Mouse (Mus musculus): ENCODE results near the gene Hmgb1. TPM values are rescaled to one million over a fixed set of nuclear protein-coding genes. Genes with fewer than 3 reads are reported as not detected.
A peak's percentile ranks its signal among the peaks of the same experiment; 100 is the strongest.

The Hmgb1 gene
- 100 to 1,000 TPM; 127 to 133 TPM for total RNA-seq (2021)
- long read RNA-seq, transcript Hmgb1-202 (5 exons, 1,092 nt) = minor isoform, 5 of 178 reads
- long read RNA-seq, transcript Hmgb1-201 (5 exons, 2,838 nt) = major isoform, 148 of 178 reads
- long read RNA-seq, partial matches to known transcripts = 5 of 178 reads
- long read RNA-seq, other reads (novel, unspliced or antisense) = 19 of 178 reads

- peak; percentile 98 for DNase-seq (ENCODE audit: low spot score in 2 of 2)
Measured at GRCm38 (mm10) chr5:149184104-149184843, at the start of gene Hmgb1, which contains the start of gene Uspl1. Gene Hmgb1, minus strand, starts transcription at chr5:149184489. Gene Uspl1, plus strand, starts transcription at chr5:149184350.

- DNase-seq (ENCODE audit: low spot score in 2 of 2) = no peak
Measured at GRCm38 (mm10) chr5:149229619-149230339, 45.5 kb upstream of the Hmgb1 start.

GRCm38 (mm10) chr5:149228700-149229618 is 44.7 kb upstream of the Hmgb1 start:
- DNase-seq (ENCODE audit: low spot score in 2 of 2) = peak; percentile 95 to 98

GRCm38 (mm10) chr5:149224666-149225065 is 40.4 kb upstream of the Hmgb1 start:
- no peak for DNase-seq (ENCODE audit: low spot score in 2 of 2)

GRCm38 (mm10) chr5:149221355-149221754 is 37.1 kb upstream of the Hmgb1 start:
- DNase-seq (ENCODE audit: low spot score in 2 of 2) = no peak

GRCm38 (mm10) chr5:149219493-149219892 is 35.2 kb upstream of the Hmgb1 start:
- DNase-seq (ENCODE audit: low spot score in 2 of 2) = no peak

GRCm38 (mm10) chr5:149217524-149218357 is 33.5 kb upstream of the Hmgb1 start:
- DNase-seq (ENCODE audit: low spot score in 2 of 2) = no peak

GRCm38 (mm10) chr5:149215540-149215939 is 31.3 kb upstream of the Hmgb1 start:
- DNase-seq (ENCODE audit: low spot score in 2 of 2) = no peak

GRCm38 (mm10) chr5:149212806-149213205 is 28.5 kb upstream of the Hmgb1 start:
- no peak for DNase-seq (ENCODE audit: low spot score in 2 of 2)

GRCm38 (mm10) chr5:149211041-149211440 is 26.8 kb upstream of the Hmgb1 start:
- DNase-seq (ENCODE audit: low spot score in 2 of 2) = no peak

- no peak for DNase-seq (ENCODE audit: low spot score in 2 of 2)
Measured at GRCm38 (mm10) chr5:149209328-149209727, 25.0 kb upstream of the Hmgb1 start.

GRCm38 (mm10) chr5:149208776-149209175 is 24.5 kb upstream of the Hmgb1 start:
- DNase-seq (ENCODE audit: low spot score in 2 of 2) = no peak

GRCm38 (mm10) chr5:149207661-149208060 is 23.4 kb upstream of the Hmgb1 start:
- DNase-seq (ENCODE audit: low spot score in 2 of 2) = no peak

GRCm38 (mm10) chr5:149206286-149206685 is 22.0 kb upstream of the Hmgb1 start:
- DNase-seq (ENCODE audit: low spot score in 2 of 2) = no peak

- no peak for DNase-seq (ENCODE audit: low spot score in 2 of 2)
Measured at GRCm38 (mm10) chr5:149205265-149205664, 21.0 kb upstream of the Hmgb1 start.

- DNase-seq (ENCODE audit: low spot score in 2 of 2) = no peak
Measured at GRCm38 (mm10) chr5:149204822-149205221, 20.5 kb upstream of the Hmgb1 start.

GRCm38 (mm10) chr5:149203796-149204375 is 19.6 kb upstream of the Hmgb1 start:
- no peak for DNase-seq (ENCODE audit: low spot score in 2 of 2)

GRCm38 (mm10) chr5:149202941-149203340 is 18.7 kb upstream of the Hmgb1 start:
- DNase-seq (ENCODE audit: low spot score in 2 of 2) = no peak

- DNase-seq (ENCODE audit: low spot score in 2 of 2) = no peak
Measured at GRCm38 (mm10) chr5:149198782-149199181, 14.5 kb upstream of the Hmgb1 start.

GRCm38 (mm10) chr5:149196611-149197010 is 12.3 kb upstream of the Hmgb1 start:
- no peak for DNase-seq (ENCODE audit: low spot score in 2 of 2)
